Mouse (Mus musculus) kidney, adult 2 months (tissue): ENCODE data around the gene Pik3cg.

ENCODE experiments used
- CTCF ChIP-seq: fragments of 200-500 bp; conservative IDR thresholded peaks from 2 replicates; pipeline ENCODE4 v1.5.1; 2011; ENCODE audit warnings: low read depth, mild to moderate bottlenecking, control low read depth, low read length, moderate library complexity, mixed read lengths; ENCODE audit not compliant: insufficient read depth, insufficient read length
- POLR2A ChIP-seq: fragments of 200-500 bp; IDR thresholded peaks from one replicate; pipeline ENCODE4 v1.6.1; 2011; ENCODE audit warnings: low read depth, low read length, control low read depth

- TF ChIP-seq CTCF: no peak
- TF ChIP-seq POLR2A: no peak
Observed at GRCm38 (mm10) chr12:32187668-32188236, 20.7 kb downstream of the Pik3cg start.
